14 mouse cellular contexts compared by ENCODE assay signal in genomic region chr10:96924722-96925121, GRCm38 (mm10).
DNase-seq lines count a peak whose midpoint lies in the region; ATAC-seq and TF ChIP-seq lines count a peak whose summit lies in the region.
"Had no signal": no experiment of that assay in that cellular context is flagged by ENCODE, and none has a peak within 500 bp of the region (broad histone marks: within the 10 kb centered on the region; RNA-seq: fewer than 3 reads in every experiment).

No protein-coding gene starts in this region.

- no peak for TF ChIP-seq POLR2A in kidney, adult 2 months (IDR thresholded peaks at IDR 0.05; ENCODE audit: low read depth, low read length)

- no peaks in the 10 kb centered on the region for H3K36me3 ChIP-seq in kidney, adult 2 months (ENCODE audit: control insufficient read depth, insufficient read depth, low read length)
- H3K36me3 ChIP-seq in hindbrain, embryonic 14.5 days (replicated peaks; ENCODE audit: control insufficient read depth, insufficient read depth): no peaks in the 10 kb centered on the region
- H3K36me3 ChIP-seq: heart, embryonic 15.5 days; hindbrain, embryonic 13.5 days had no signal

- peaks cover under 1% of the 10 kb centered on the region for H3K9me3 ChIP-seq in hindbrain, embryonic 14.5 days (ENCODE audit: control insufficient read depth, low read length)
- H3K9me3 ChIP-seq: heart, embryonic 15.5 days had no signal

- no peak overlapping the region for H3K27ac ChIP-seq in kidney, adult 2 months (ENCODE audit: insufficient read depth, low read depth, low read length)
- H3K27ac ChIP-seq in hindbrain, embryonic 14.5 days: no peak overlapping the region
- H3K27ac ChIP-seq: heart, embryonic 15.5 days; hindbrain, embryonic 13.5 days had no signal

- no peak for TF ChIP-seq CTCF in kidney, adult 2 months (conservative IDR thresholded peaks at IDR 0.05; ENCODE audit: insufficient read depth, insufficient read length, low read depth, low read length)

- H3K4me2 ChIP-seq in hindbrain, embryonic 14.5 days (replicated peaks): no peak overlapping the region
- H3K4me2 ChIP-seq: heart, embryonic 15.5 days; hindbrain, embryonic 13.5 days had no signal

- DNase-seq in NIH3T3 (ENCODE audit: low read depth) (peak; percentile 24), adipocyte (ENCODE audit: low spot score) (peak; percentile 84)
- peak; percentile 46 for DNase-seq in large intestine, adult 2 months (ENCODE audit: low read depth, low spot score)
- peak; percentile 15 for DNase-seq in lung, postnatal 14 days
- DNase-seq in kidney, adult 2 months: no peak
- no peak for DNase-seq in gastrocnemius, postnatal 36 days
- no peak for DNase-seq in hindbrain, embryonic 14.5 days (ENCODE audit: low spot score)
- DNase-seq: cerebellum, adult 9-10 months; embryo, embryonic 11 days; kidney, adult 9 months had no signal

- H3K9ac ChIP-seq in hindbrain, embryonic 14.5 days: no peak overlapping the region
- H3K9ac ChIP-seq: heart, embryonic 15.5 days; hindbrain, embryonic 13.5 days had no signal

- H3K4me1 ChIP-seq in kidney, adult 2 months (ENCODE audit: control insufficient read depth, insufficient read depth, low read length): no peaks in the 10 kb centered on the region
- no peaks in the 10 kb centered on the region for H3K4me1 ChIP-seq in hindbrain, embryonic 14.5 days (replicated peaks; ENCODE audit: control insufficient read depth, insufficient read depth, low read length)
- H3K4me1 ChIP-seq: heart, embryonic 15.5 days; hindbrain, embryonic 13.5 days had no signal

- no peaks in the 10 kb centered on the region for H3K27me3 ChIP-seq in kidney, adult 2 months (replicated peaks; ENCODE audit: control insufficient read depth, insufficient read depth, low read length)
- no peaks in the 10 kb centered on the region for H3K27me3 ChIP-seq in hindbrain, embryonic 14.5 days (ENCODE audit: control insufficient read depth, insufficient read depth, low read length)
- H3K27me3 ChIP-seq: heart, embryonic 15.5 days; hindbrain, embryonic 13.5 days; Patski had no signal

- WGBS in large intestine, adult 2 months: 26% methylated on average over 4 of the region's 4 CpGs
- WGBS in kidney, adult 2 months: 79% methylated on average over 4 of the region's 4 CpGs
- WGBS in hindbrain, embryonic 14.5 days: 93% methylated on average over 4 of the region's 4 CpGs

- intact Hi-C loops in gastrocnemius, postnatal 36 days (cut with DNase I): no loop called here

- ATAC-seq in hindbrain, embryonic 14.5 days (ENCODE audit: low FRiP score): no peak
- ATAC-seq: midbrain, embryonic 16.5 days; Patski had no signal

- H3K4me3 ChIP-seq in kidney, adult 2 months (ENCODE audit: insufficient read depth, low read depth, low read length): no peak overlapping the region
- H3K4me3 ChIP-seq in hindbrain, embryonic 14.5 days (replicated peaks; ENCODE audit: low read length): no peak overlapping the region
- H3K4me3 ChIP-seq: heart, embryonic 15.5 days; hindbrain, embryonic 13.5 days had no signal

Comparison
In these comparisons a context has a peak if more than half of its experiments do, and no peak if none do; other contexts are left out.
1. DNase-seq: peak in NIH3T3 (single experiment), adipocyte (single experiment), large intestine, adult 2 months (single experiment) and lung, postnatal 14 days (single experiment); none in kidney, adult 2 months (single experiment), gastrocnemius, postnatal 36 days (0 of 2) and hindbrain, embryonic 14.5 days (single experiment).